Mouse (Mus musculus) ES-Bruce4 (cell line): ENCODE data around the gene Vamp2. TPM values are rescaled to one million over a fixed set of nuclear protein-coding genes. Genes with fewer than 3 reads are reported as not detected.

Source experiments
- H3K27ac ChIP-seq: 2 replicates; pipeline ENCODE4 v1.5.1; 2012; ENCODE audit warnings: low read length, inconsistent platforms; ENCODE audit not compliant: insufficient read depth
- H3K27me3 ChIP-seq: 2 replicates; pipeline ENCODE4 v1.6.1; 2012; ENCODE audit warnings: mild to moderate bottlenecking, low read length, inconsistent platforms; ENCODE audit not compliant: control insufficient read depth, poor library complexity, insufficient read depth, severe bottlenecking
- H3K36me3 ChIP-seq: 2 replicates; pipeline ENCODE4 v1.6.1; 2012; ENCODE audit warnings: inconsistent platforms, mild to moderate bottlenecking, low read length, moderate library complexity; ENCODE audit not compliant: control insufficient read depth, poor library complexity, insufficient read depth, severe bottlenecking
- H3K4me1 ChIP-seq: one replicate; pipeline ENCODE4 v1.8.1; 2011; ENCODE audit warnings: low read length; ENCODE audit not compliant: control insufficient read depth, insufficient read depth
- H3K4me3 ChIP-seq: 2 replicates; pipeline ENCODE4 v1.5.1; 2011; ENCODE audit warnings: low read depth, mild to moderate bottlenecking, low read length
- H3K9ac ChIP-seq: 2 replicates; pipeline ENCODE4 v1.6.1; 2012; ENCODE audit warnings: low read depth, mild to moderate bottlenecking, inconsistent platforms; ENCODE audit not compliant: poor library complexity, severe bottlenecking
- H3K9me3 ChIP-seq: replicated peaks from 2 replicates; pipeline ENCODE4 v1.6.1; 2012; ENCODE audit warnings: mild to moderate bottlenecking, low read length, inconsistent platforms; ENCODE audit not compliant: control insufficient read depth, poor library complexity, insufficient read depth, severe bottlenecking
- CTCF ChIP-seq: IDR thresholded peaks from one replicate; pipeline ENCODE4 v1.8.1; 2011; ENCODE audit warnings: low read depth, low read length
- EP300 ChIP-seq: IDR thresholded peaks from 2 replicates; pipeline ENCODE4 v1.6.1; 2011; ENCODE audit warnings: low read depth, low read length; ENCODE audit not compliant: insufficient read depth
- POLR2A ChIP-seq: IDR thresholded peaks from one replicate; pipeline ENCODE4 v1.8.1; 2011; ENCODE audit warnings: low read length; ENCODE audit not compliant: insufficient read depth
- polyA plus RNA-seq: library from polyadenylated mRNA; stranded (reverse); fragments of >200 nt; gene quantifications from 2 replicates; pipeline ENCODE4 v1.2.4, GENCODE M21; 2011; ENCODE audit warnings: low read depth; ENCODE audit not compliant: missing spikeins, insufficient read depth, insufficient read length

Vamp2 gene
- polyA plus RNA-seq, 1 experiment: 39.5 TPM

DNA sequence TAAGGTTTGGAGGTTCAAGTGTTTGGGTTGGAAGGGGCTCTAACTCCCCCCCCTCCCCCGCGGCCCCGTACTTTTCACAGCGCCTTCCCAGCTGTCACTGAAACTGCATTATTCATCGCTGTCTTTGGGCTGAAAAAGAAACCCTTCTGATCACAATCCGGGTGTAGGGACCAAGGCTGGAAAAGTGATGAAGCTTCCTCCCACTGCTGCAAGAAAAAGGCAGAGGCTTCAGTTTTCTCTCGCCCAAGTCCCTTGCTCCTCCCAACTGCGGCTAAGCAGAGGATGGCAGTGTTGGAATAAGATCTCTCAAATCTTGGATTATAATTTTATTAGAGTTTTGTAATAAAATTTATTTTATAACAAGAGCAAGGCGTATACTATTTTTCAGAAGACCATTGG lies 15.6 kb upstream of the Vamp2 start:
- peaks cover 5% of the 10 kb centered on the region for H3K4me1 ChIP-seq
- TF ChIP-seq EP300 (no peak), POLR2A (no peak), CTCF (no peak)
- no peaks in the 10 kb centered on the region for H3K27me3 ChIP-seq
- no peaks in the 10 kb centered on the region for H3K36me3 ChIP-seq
- peak overlapping the region; percentile 82 for H3K9ac ChIP-seq
- peak overlapping the region; percentile 54 for H3K4me3 ChIP-seq
- H3K27ac ChIP-seq: peak overlapping the region; percentile 60; the same call in 1 of the 2 replicates
- H3K9me3 ChIP-seq: no peaks in the 10 kb centered on the region

DNA sequence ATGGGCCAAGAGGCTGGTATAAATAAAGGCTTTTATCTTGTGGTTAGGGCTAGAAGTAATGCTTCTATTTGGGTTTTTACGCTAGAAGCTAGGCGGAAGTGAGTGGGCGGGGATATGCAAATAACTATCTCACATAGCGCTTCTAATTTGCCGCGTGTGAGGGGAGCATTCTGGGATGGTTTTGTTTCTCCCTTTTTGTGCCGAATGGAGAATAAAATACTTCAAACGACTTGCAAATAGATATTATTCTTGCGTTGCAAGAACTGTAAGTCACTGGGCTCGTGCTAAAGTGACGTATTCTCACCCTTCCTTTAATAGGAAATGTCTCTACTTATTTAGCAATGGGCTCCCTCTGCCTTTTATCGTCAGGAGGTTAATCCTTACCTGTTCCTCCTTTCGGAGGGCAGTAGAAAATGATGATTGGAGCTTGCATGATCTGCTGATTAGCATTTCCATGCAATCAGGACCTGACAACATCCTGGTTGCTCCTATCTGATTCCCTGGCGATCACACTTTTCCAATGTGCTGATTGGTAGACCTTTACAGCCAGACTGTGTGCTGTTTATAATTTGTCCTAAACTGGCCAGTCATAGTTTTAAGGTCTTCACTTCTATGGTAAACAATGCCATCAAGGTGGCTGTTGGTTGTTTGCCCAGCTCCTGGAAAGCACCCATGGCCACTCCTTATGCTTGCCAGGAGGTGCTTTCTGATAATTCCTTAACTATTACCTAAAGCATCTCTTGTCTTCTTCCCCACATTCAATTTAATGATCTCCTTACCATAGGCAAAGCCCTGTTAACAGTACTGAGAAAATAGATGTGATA lies 15.0 kb upstream of the Vamp2 start:
- no peaks in the 10 kb centered on the region for H3K27me3 ChIP-seq
- peak overlapping the region; percentile 86 for H3K27ac ChIP-seq
- TF ChIP-seq POLR2A (peak; percentile 100), EP300 (no peak), CTCF (no peak)
- no peaks in the 10 kb centered on the region for H3K36me3 ChIP-seq
- H3K4me1 ChIP-seq: peaks cover 5% of the 10 kb centered on the region
- H3K4me3 ChIP-seq: no peak overlapping the region
- peak overlapping the region; percentile 82 for H3K9ac ChIP-seq
- no peaks in the 10 kb centered on the region for H3K9me3 ChIP-seq

DNA sequence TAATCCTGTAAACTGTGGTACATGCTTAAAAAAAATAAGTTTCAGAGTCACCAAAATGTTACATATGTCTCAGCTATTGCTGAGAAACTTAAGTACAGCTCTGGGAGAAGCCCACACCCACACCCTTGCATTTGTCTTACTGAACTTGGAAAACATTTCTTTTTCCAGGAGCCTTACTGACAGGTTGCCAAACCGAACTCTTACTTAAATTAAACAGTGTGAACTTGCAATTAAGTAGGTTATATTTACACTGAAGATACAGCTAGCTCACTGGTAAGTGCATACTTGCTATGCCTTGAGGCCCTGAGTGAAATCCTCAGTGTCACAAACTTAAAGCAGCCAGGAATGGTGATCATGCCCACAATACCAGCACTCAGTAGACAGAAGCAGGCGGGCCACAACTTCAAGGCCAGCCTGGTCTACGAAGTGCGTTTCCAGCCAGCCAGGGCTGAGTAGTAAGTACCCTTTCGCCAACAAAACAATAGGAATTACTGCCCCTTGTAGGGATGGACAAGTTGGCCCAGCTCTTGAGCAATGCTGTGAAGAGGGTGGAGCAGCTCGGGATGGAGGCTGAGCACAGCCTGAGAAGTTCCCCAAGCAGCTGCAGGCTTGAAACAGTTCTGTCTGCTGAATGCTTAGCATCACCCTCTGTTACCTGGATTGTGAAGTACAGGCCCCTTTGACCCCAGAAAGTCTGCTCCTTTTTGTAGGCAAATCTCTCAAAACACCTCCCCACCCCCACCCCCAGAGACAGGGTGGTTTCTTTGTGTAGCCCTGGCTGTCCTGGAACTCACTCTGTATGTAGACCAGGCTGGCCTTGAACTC lies 14.1 kb upstream of the Vamp2 start:
- no peaks in the 10 kb centered on the region for H3K36me3 ChIP-seq
- no peak for TF ChIP-seq POLR2A
- TF ChIP-seq CTCF: no peak
- TF ChIP-seq EP300: no peak
- H3K27ac ChIP-seq: peak overlapping the region; percentile 48
- peaks cover 5% of the 10 kb centered on the region for H3K4me1 ChIP-seq
- H3K9me3 ChIP-seq: no peaks in the 10 kb centered on the region
- 0 out of 2 replicates have a peak overlapping the region, but pooled peaks have one; percentile 3 for H3K9ac ChIP-seq
- no peaks in the 10 kb centered on the region for H3K27me3 ChIP-seq
- H3K4me3 ChIP-seq: no peak overlapping the region

DNA sequence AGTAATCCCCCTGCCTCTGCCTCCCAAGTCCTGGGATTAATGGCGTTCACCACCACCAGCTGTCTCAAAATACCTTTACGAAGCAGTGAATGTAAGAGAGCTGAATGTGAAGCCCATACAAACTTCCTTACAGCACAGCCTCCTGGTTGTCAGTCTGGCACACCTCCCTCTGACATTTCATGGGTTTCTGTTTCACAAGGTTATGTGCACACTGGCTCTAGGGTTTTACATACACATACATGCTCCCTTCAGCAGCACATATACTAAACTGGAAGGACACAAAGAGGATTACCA lies 13.6 kb upstream of the Vamp2 start:
- H3K36me3 ChIP-seq: no peaks in the 10 kb centered on the region
- 0 out of 2 replicates have a peak overlapping the region, but pooled peaks have one; percentile 3 for H3K9ac ChIP-seq
- H3K4me3 ChIP-seq: no peak overlapping the region
- H3K27me3 ChIP-seq: no peaks in the 10 kb centered on the region
- TF ChIP-seq CTCF (no peak), POLR2A (no peak), EP300 (no peak)
- H3K27ac ChIP-seq: peak overlapping the region; percentile 48
- H3K4me1 ChIP-seq: peaks cover 5% of the 10 kb centered on the region
- no peaks in the 10 kb centered on the region for H3K9me3 ChIP-seq

DNA sequence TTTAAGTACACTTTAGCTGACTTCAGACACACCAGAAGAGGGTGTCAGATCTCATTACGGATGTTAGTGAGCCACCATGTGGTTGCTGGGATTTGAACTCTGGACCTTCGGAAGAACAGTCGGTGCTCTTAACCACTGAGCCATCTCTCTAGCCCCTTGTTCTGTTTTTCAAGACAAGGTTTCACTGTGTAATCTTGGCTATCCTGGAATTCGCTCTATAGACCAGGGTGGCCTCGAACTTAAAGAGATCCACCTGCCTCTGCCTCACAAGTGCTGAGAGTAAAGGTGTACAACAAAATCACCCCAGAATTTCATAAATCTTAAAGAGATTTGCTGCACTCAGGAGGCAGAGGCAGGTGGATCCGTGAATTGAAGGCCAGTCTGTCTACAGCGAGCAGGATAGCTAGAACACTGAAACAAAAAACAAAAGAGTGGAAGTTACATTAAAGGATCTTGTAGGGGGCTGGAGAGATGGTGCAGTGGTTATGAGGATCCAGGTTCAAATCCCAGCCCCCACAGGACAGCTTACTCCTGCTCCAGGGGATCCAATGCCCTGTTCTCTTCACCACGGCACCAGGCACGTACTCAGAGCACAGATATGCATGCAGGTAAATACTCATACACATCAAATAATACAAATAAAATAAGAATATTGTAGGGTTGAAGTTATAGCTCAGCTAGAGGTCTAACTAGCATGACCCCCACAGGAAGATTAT lies 12.4 kb upstream of the Vamp2 start:
- TF ChIP-seq POLR2A: no peak
- TF ChIP-seq EP300: no peak
- TF ChIP-seq CTCF: no peak
- Histone ChIP-seq H3K36me3 (no peaks in the 10 kb centered on the region), H3K9me3 (no peaks in the 10 kb centered on the region), H3K27ac (peak overlapping the region; percentile 66; the same call in 1 of the 2 replicates), H3K4me3 (peak overlapping the region; percentile 71), H3K27me3 (no peaks in the 10 kb centered on the region), H3K9ac (peak overlapping the region; percentile 45), H3K4me1 (peaks cover 5% of the 10 kb centered on the region)
